Mouse (Mus musculus): ENCODE results near the gene Cep295nl.
"Not testable (repeated sequence)": the region's sequence is repeated elsewhere in the genome, so short reads cannot be mapped to it uniquely, and the experiment has no call there.

The Cep295nl gene

DNA sequence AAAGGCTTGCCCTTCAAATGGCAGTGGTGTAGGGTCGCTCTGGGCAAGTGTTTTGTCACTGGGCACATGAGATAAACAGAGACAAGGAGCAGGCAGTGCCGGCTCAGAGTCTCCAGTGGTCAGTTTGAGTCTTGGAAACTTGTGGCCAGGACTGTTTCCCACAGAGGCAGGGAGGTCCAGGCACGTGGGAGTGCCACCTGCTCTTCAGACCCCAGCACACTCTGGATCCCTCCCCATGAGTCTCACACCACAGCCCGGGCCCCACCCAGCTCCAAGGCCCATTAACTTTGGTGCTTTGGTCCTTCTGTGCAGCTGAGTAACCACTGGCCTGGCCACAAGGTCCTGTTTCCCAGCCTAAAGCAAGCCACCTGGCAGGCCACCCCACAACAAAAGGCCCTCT is 20.3 kb downstream of the Cep295nl start:
- DNase-seq (ENCODE audit: low spot score): no peak

DNA sequence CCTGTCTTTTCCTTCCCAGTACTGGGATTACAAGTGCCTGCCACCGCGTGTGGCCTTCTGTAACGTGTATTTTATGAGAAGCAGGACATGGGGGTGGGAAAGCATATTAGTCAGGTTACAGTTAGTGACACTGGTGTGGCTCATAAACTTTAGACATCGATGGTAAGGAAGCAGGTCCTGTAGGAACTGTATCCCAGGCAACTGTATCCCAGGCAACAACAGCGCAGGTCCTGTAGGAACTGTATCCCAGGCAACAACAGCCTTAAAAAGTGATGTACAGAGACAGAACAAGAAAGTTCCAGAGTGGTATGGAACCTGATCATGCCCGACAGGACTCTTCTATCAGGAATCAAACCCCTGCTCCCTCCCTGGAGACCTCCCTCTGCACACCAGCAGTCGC is 20.8 kb downstream of the Cep295nl start:
- DNase-seq (ENCODE audit: low spot score): no peak

DNA sequence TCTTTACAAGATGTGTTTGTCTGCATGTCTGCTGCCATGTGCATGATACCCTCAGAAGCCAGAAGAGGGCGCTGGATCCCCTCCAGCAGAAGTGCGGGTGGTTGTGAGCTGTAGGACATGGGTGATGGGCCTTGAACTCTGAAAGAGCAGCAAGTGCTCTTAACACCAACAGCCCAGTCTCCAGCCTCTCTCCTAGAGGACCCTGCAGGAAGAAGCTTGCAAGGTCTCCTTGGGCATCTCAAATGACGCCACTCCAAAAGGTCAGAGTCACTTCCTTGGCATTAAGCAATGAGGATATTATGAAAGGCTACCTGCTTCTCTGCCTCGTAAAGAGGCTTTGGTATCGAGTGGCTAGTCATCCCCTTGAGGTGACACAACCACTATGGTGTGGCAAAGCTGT is 23.6 kb downstream of the Cep295nl start:
- peak; percentile 69 for DNase-seq (ENCODE audit: low spot score)

DNA sequence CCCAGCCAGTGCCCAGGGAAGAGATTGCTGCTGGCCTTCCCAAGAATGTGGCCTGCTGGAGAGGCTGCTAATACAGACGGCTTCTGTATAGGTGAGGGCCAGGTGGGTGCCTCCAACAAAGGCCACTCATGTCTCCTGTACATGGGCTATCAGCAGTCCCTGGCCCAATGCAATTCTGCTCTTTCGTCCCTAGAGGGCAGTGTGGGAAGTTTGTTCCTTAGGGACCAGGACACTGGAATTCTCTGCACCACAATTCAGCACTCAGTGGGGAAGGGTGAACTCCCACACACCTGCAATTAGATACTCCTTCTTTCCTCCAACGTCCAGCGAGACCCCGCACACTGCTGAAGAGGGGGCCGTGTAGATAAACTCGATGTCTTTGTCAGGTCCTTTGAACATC is 25.2 kb downstream of the Cep295nl start:
- no peak for DNase-seq (ENCODE audit: low spot score)

DNA sequence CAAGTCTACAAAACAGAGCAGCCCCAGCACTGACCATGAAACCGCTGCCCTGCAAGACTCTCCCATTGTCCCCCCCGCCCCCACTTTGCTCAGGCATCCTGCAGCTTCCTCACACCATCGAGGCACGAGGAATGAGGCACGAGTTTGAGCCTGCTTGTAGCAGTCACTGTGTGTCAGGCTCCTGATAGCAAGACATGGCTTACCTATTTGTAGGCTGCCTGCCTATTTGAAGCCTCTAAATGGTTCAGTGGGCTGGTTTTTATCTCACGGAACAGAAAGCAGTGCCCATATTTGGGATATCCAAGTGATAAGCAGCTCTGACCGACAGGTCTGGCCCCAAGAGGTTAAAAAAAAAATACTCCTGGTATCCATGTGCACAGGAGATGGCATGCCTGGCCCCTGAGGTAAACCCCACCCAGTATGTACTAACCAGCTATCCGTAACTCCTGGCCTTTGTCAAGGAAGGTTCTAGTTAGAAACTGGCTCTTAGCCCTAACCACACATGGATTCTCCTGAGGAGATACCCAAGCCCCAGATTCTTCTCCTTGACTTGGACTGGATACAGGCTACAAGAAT is 26.0 kb downstream of the Cep295nl start:
- DNase-seq (ENCODE audit: low spot score): no peak

DNA sequence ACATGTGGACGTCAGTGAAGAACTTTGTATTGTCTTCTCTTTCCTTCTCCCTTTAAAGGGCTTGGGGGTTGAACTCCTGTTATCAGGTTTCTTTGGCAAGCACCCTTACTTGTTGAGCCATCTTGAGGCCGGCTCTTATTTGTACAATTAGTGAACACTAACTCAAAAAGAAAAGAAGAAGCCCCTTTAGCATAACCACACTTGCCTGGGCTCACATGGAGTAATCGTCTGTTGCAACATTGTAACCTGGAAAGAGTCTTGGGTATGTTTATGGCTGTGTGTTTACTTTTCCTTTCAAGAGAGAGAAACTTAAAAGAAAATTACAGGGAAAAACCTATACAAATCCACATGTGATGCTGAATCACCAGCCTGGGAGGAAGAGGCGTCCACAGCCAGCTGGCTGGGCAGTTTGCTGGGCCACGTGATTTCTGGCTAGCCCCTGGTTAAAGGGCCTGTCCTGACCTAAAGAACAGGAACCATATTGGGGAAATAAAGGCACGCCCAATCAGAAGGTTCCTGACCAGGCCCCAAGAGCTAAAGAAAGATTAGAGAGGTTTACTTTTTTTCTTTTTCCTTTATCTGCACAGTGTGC is 30.1 kb downstream of the Cep295nl start:
- no peak for DNase-seq (ENCODE audit: low spot score)

DNA sequence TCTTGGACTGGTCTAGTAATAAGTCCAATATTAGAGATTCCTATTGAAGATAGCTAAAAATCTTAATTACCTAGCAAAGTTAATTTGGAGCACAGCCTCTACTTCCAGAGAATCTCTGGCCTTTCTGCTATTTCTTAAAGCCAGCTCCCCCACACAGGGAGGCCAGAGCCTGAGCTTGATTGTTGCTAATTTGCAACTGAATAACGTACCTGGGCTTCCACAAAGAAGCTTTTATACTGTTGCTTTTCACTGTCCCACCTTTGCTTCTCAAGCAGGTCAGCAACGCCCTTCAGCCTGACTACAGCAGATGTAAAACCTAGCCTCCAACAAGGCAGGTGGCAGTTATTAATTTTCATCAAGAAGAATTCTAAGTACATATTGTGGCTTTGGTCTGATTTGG is 34.3 kb downstream of the Cep295nl start:
- not testable (repeated sequence) for DNase-seq (ENCODE audit: low spot score)

DNA sequence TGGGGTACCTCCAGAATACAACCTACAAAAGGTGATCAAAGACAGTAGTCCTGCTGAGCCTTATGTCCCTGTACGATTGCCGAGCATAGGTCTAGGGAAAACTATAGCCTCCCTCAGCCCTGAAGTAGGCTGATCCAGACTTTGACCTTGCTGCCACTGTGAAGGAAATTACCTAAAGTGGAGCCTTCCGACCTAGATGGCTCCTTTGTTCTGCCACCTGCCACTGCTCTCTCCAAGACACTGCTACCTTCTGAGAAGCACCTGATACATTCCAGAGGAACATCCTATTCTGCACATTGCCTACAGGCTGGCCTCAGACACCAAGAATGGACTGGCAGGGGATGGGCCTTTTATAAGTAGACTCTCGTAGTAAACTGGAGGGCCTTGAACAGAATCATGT is 38.3 kb downstream of the Cep295nl start:
- DNase-seq (ENCODE audit: low spot score): not testable (repeated sequence)

DNA sequence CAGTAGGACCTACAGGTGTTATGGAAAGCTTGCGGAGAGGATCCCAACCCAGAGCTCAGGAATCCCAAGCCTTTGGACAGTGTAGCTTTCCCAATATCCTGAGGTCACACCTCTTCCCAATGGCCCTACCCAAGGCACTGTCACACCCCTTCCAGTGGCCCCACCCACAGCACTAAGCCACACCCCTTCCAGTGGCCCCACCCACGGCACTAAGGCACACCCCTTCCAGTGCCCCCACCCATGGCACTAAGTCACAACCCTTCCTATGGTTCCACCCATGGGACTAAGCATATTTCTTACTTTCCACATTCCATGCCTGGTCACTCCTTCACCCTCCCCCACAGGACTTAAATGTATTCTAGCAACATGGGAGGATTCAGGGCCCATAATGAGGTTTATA is 43.5 kb downstream of the Cep295nl start:
- DNase-seq (ENCODE audit: low spot score): no peak

DNA sequence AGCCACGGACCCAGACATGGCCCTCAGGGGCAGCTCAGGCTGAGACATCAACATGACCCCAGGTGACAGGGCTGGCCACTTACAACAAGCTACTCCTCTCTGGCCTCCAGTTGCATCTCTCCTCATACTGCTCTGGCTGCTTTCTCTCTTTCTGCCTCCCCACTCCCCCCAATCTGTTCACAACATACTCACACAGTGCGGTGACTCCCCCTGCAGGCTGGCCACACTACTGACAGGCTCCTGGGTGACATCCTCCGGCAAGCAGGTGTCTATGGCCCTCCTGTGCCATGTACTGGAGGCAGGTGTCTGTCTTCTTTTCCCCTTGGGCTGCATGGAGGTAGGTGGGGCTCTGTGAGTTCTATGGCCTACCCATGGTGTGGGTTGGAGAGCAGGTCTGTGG is 44.3 kb downstream of the Cep295nl start:
- no peak for DNase-seq (ENCODE audit: low spot score)

DNA sequence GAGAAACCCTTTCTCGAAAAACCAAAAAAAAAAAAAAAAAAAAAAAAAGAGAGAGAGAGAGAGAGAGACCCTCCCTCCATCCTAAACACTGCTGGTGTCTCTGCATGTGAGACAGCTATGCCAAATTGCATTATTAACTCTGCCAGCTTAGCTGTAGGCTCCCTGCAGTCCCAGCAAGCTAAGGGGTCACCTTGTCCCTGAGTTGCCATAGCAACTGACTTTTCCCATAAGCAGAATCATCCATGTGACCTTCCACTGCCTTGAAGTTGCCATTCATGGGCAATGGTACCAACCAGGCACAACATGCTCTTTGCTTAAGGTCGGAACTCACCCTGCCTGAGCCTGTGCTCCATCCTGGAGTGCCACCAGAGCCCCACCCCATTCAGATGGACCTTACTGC is 47.3 kb downstream of the Cep295nl start:
- DNase-seq (ENCODE audit: low spot score): no peak

DNA sequence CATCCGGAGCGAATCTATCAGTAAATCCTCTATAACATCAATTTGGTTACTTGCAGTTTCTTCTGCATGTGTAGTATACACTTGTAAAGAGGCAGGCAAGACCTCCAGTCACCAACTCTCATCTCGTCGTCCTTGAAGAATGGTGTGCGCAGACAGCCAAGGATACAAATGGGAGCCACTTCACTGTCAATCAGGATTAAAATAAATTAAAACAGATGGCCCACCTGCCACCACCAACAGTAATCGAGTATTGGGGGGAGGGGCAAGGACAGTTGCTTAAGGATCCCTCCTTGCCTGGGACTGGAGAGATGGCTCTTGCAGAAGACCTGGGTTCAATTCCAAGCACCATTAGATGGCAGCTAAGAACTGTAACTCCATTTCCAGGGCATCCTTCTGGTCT is 49.6 kb downstream of the Cep295nl start:
- DNase-seq (ENCODE audit: low spot score): no peak

DNA sequence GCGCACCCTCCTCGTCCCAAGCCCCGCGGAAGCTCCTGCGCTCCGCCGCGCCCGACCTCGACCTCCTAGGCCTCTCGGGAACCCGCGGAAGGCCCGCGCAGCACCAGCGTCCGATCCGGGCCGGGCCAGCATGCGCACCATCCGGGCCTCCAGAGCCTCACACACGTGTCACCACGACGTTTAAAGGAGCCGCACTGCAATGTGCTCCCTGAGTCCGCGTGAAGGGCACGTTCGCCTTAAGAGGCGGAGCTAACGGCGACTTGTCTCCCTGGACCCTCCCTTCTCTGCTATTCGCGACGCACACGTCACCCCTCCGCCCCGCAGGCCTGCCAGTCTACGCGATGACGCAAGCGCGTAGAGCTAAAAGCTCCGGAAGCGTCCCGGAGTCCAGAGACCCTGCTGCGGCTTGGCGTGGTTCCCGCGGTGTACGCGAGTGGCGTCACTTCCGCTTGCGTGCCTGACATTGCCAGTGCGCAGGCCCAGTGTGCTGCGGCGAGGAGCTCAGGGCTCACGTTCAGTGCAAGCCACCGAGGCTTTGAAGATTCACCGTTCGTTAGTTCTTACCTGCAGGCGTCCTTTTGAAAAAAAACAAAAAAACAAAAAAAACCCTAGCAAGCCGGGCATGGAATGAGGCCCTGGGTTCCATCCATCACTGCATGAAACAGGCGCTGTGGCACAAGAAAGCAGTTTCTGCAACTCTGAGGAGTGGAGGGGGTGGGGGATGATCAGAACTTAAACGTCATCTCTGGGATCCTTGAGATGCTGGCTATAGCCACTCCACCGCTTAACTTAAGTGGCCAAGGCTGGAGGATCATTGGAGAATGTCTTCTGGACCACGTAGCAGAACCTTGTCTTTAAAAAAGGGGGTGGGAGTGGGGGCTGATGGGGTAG is 52.1 kb downstream of the Cep295nl start, which contains the start of gene Usp36:
Gene Usp36, minus strand, starts transcription at position 246 of the 891 bp plus-strand sequence.
- peak; percentile 99 for DNase-seq (ENCODE audit: low spot score)

DNA sequence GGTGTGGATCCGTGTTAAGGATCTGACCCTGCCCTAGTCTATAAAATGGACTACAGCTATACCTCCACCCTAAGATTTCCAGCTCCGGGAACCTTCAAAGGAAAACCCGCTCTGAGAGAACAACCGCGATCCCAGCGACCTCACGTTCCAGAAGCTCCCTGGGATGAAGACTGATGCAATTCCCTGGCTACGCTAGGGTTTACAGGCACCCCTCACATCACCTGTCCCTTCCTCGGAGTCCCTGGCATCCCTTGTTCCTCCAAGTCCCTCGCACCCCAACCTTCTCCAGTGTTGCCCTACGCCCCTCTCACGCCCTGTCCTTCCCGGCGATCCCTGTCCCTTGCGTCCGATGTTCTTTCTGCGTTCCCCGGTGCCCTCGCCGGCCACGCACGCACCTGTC is 52.7 kb downstream of the Cep295nl start:
- no peak for DNase-seq (ENCODE audit: low spot score)

DNA sequence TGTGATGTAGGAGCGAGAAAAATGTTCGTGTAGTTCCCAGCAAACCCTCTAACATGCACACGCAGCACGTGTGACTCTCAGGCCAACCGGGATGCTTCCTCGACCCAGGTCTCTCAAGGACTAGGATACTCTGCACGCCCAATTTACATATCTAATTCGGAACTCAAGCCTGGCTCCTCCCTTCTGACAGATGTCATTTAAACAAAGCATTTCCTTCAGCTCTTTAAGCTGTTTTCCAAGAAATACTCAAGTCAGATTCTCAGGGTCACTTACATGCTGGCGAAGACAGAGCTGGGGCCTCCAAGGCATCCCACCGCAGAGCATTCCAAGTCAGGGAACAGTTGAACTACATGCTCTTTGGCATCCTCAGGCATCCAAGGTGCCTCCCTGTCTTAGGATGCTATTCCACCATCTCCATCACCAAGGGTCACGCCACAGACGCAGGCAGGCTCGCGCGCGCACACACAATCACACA is 53.2 kb downstream of the Cep295nl start:
- DNase-seq (ENCODE audit: low spot score): no peak

DNA sequence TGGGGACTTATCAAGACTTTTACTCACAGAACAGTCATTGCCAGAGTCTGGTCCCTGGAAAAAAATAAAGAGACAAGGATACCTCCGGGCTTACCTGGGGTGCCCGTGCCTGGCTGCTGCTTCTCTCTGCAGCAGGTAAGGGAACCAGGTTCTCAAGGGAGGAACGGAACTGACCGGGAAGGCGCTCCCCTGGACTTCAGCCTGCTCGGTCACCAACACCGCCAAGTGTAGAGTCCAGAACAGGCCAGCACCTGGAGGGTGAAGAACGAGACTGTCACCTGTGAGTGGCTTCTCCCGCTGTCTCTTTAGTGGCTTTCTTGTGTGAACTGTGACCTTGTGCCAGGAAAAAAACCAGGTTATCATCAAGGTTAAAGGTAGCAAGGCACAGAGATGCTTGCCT is 54.7 kb downstream of the Cep295nl start:
- DNase-seq (ENCODE audit: low spot score): no peak

DNA sequence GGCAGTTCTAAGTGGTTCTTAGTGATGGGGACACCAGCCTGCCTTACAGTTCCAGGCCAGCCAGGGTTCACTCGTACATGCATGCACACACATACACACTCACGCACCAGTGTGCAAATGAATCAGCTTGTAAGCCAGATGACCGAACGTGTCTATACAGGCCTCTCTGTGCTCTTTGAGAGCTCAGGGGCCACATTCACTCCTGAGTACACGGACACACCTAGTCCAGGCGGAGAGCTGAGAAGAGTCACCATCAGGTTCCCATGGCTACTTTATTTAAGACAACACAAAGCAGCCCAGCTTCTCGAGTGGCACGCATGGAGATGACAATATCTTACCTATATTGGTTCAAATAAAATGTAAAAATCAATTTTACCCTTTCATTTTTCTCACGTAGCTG is 55.9 kb downstream of the Cep295nl start:
- DNase-seq (ENCODE audit: low spot score): no peak

DNA sequence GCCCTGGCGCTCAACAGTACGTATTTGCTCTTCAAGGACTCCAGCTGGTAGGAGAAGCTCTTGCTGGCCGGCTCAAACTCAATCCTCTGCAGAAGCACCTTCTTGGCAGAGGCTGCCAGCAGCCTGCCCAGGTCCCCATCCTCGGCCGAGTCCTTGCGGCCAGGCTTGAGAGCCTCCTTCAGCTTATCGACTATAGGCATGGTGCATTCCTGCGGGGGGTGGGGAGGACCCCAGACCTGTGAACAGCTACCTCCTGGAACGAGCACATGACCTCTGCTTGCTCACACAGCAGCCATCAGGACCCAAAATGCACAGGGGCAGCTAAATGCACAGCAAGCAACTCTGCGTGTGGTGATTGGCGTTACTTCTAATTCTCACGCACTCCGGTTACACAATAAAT is 56.5 kb downstream of the Cep295nl start:
- DNase-seq (ENCODE audit: low spot score): no peak

Measured in testis, postnatal 10 days (tissue).